Mouse (Mus musculus): ENCODE measurements around the gene Cuedc2.
A peak's percentile ranks its signal among the peaks of the same experiment; 100 is the strongest.

Gene Cuedc2

DNA sequence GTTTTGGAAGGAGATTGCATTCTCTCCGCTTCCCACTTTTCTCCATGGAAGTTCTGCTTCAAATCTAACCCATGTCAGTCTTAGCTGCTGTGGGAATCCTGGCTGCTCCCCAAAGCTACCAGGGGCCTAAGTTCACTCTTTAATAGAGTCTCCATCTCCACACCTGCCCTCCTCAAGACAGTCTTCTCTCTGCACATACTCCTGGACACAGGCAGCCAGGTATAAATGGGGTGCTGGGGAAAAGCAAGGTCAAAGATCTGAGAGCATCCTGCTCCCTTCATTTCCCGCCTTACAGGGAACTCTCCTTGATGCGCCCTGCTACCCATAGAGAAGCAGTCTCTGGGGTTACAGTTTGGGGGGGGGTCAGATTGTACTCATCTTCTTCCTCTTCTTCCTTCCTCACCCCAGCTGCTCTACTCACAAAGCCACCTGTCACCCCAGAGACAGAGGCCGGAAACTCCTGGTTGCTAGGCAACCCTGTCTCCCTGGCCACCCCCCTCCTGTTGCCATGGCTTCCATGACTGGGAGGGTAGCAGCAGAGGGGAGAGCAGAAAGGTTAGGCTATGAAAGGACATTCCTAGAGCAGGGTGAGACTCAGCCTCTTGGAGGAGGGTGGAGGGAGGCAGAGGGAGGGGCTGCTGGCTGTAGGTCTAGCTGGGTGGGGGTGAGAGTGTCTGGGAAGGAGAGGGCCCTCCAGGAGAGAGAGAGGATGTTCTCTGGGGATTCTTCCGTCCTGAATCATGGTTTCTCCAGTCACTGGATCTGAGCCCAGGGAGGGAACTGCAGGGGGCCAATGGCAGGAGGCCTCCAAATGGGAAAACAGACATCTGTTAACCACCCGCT is 17.2 kb downstream of the Cuedc2 start:
- no peak for DNase-seq (ENCODE audit: low spot score)

DNA sequence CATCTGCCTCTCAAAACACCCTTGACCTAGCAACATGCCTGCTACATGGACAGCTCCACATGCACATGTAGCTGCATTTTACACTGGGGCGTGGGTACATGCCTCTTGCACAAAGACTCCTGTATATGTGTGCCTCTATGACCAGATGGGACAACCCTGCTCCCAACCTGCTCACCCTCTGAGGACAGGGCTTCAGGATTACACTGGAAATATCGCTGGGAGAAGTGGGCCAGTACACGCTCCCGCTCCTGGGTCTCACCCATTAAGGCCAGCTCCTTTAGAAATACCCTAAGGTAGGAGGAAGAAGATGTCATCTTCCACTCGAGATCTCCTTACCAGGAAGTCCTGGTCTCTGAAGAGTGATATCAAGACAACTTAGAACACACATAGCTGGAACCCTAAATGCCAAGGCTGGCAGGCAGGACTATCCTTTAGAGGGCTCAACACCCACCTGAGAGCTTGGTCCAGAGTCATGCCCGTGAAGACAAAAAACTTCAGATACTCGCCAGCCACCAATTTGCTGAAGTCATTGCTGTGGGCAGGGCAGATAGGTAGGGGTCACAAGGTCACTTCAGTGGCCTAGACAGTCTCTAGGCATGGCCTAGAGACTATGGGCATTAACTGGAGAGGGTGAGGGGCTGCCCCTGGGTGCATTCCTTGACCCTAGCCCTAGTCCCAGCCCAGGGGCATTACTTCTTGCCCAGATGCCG is 18.3 kb downstream of the Cuedc2 start:
- DNase-seq (ENCODE audit: low spot score): no peak

DNA sequence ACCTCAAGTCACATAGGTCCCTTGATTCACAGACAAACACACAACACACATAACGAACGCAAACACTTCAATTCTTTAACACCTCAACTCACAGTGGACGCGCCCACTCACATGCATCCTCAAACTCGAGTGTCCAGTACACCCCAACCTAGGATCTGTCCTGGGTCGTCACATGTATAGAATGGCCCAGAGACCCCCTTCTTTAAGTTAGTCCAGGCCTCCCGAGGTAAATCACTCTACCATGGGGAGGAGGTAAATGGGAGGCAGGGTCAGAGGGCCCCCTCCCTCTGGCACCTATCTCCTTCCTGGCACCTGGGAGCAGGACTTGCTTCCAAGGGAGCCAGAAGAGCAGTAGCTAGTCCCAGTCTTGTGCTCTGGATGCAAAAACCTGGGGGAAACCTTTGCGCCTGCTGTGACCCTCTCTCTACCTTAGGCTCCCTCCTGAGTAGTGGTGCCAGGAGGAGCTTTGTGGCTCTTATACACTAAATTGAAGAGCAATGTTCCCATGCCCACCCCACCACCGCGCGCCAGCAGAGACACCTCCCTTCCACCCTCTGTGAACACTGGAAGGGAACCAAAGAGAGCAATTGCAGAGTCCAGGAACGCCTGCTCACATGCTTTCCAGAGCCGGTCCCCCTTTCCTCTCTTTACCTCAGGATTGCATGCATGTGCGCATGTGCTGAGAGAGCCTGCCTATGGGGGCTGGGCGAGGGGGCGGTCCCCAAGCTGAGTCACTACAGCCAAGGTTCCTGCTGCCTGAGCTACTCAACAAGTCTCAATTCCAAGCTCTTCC is 19.7 kb downstream of the Cuedc2 start:
- no peak for DNase-seq (ENCODE audit: low spot score)

DNA sequence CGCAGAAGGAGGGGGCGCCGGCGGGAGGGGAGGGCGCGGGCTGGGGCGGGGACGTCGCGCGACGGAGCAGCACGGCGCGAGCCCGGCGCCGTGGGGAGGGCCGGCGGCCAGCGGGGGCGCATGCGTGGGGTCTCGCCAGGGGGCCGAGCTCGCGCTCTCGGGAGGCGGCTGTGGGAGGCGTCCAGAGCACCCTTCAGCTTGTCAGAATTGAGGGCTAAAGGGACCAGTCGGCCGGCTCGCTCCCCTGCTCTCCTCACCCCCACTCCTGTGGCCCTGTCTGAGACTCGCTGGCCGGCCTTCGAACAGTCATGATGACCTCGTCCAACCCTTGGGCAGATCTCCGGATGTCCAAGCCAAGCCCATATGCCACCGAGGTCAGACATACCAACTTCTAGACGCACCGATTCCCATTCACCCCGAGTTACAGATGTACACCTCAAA is 20.5 kb downstream of the Cuedc2 start:
- DNase-seq (ENCODE audit: low spot score): no peak

DNA sequence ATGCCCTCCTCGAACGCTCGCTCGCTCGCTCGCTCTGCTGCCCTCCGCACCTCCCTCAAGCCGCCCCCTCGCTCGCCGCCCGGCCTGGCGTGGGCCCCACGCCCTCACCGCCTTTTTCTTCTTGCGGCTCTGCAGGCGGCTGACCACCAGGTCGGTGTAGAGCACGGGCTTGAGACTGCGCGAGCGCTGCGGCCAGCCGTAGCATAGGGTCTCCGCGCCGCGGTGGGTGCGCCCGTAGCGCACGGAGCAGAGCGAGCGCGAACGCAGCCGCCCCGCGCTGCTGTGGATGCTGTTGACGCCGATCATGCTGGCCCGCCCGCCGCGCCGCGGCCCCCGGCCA is 21.0 kb downstream of the Cuedc2 start:
- no peak for DNase-seq (ENCODE audit: low spot score)

DNA sequence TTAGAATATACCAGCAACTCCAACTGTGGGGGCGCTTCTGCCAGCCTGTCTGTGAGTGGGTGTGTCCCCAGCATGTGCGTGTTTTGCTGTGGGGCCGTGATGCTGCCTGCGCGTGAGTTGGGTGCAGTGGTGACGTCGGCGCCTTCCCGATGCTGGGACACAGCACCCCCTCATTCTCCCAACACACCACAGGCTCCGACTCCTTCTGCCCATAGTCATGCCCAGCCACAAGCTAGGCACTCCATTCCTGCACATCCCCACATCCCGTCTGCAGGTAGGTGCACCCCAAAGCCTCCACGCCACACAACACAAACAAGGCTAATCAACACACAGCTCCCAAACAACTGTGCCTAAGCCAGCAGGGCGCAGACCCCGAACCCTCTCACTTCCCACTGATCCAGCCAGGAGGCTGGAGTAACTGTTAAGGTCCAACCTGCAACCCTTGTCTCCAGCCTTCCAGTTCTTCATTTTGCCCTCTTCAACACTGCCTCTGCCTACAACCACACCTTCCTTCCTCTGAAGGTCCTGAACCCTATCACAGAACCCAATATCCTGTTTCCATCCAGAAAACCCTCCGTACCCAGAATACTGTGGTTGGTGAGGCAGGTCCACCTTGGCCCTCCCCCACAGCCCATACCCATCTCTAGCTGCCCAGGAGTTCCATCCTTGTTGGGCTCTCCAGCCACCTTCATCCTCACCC is 21.5 kb downstream of the Cuedc2 start:
- DNase-seq (ENCODE audit: low spot score): no peak

DNA sequence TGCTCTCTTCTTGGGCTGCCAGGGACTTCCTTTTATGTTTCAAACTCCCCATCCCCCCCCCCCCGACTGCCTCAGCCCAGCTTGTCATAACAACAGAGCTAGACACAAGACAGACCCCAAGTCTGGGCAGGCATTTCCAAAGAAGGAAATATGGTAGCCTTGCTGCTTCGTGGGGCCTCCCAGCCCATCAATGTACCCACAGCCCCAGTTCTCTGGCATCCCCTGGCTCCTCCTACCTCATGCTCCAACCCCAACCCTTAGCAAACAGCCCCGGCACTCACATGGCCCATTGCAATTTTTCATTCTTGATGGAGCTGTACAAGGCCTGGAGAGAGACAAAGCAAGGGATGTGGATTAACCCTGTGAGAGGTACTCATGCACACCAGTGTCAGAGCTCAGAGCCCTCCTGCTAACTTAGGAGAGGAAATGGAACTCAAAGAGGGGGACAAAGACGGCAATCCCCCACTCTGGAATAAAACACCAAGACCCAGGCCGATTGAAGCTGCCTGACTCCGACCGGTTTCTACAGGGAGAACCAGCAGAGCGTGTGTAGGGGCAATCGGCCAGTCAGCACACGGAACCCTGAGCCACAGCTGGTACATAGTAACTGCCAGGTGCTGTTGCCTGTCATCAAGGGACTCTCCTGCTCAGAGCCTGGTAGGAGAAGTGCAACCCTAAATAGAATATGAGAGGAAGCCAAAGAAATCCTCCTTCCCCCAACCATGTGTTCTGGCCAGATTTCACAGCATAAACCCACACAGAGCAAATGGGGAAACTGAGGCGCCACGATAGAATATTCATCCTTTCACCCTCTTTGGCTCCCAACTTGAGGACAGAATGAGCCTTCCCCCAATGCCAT is 22.5 kb downstream of the Cuedc2 start:
- DNase-seq (ENCODE audit: low spot score): no peak

DNA sequence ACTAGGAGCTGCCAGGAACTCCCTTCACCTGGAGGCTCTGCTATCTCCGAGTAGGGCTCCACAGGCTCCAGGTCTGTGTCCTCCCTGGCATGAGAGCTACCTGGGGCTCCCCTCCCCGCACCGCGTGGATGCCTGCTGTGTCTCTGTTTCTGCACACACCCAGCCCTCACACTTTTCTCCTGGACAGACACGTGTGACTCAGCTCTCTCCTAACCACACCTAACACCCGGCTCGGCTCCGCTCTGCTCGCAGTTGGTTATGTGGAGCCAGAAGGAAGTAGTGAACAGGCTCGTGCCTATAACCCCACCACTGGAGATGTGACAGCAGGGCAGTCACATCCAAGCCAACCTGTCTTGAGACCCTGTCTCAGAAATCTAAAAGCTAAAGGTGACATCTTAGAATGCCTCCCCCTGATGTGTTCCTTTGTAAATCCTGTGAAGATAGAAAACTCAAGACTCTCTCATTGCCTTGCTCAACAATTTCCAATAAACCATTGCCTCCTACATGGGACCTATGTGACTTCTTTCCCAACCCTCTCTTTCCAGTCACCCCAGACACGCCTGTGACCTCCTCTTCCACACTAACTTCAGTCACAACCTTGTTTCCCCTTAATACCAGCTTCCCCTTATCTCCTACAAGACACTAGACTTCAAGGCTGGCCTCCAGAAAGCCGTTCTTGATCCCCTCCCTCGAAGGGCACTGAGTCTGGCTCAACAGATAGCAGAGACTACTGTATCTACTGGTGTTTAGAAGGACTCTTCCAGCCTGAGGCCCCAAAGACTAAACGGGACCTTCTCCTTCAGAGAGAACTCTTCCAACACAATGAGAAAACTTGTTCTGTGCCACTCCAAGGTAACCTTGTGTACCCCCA is 23.4 kb downstream of the Cuedc2 start:
- peak; percentile 86 for DNase-seq (ENCODE audit: low spot score)

DNA sequence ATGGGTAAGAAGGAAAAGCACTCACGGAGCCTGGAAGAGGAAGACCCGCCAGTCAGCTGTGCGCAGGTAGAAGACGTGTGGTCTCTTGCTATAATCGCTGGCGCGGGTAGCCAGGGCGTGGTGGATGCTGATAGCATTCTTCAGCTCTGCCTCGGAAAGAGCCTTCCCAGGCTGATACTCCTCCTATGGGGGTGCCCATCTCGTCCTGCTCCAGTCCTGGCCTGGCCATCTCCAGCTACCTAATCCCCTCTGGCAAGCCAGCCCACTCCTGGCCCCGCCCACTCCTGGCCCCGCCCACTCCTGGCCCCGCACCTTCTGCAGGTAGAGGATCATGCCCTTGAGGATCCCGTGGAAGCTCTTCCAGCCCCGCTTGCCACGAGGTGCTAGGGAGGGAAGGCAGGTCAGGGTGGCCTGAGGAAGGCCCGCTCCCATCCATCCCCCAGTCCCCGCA is 24.3 kb downstream of the Cuedc2 start:
- DNase-seq (ENCODE audit: low spot score): no peak

DNA sequence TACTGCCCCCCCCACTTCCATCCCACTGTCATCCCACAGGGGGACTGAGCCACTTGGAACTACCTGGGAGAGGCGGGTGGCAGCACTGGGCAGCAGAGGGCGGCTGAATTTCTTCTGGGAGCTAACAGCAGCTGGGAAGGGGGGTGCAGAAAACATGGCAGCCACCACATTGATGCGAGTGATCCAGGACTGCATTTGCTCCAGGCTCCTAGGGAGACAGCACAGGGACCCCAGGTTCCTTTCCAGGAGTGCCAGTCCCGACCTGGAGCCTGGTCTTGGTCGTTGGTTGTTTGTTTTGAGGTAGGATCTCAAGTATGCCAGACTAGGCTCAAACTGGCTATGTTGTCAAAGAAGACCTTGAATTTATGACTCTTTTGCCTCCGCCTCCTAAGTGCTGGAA is 24.9 kb downstream of the Cuedc2 start:
- no peak for DNase-seq (ENCODE audit: low spot score)

DNA sequence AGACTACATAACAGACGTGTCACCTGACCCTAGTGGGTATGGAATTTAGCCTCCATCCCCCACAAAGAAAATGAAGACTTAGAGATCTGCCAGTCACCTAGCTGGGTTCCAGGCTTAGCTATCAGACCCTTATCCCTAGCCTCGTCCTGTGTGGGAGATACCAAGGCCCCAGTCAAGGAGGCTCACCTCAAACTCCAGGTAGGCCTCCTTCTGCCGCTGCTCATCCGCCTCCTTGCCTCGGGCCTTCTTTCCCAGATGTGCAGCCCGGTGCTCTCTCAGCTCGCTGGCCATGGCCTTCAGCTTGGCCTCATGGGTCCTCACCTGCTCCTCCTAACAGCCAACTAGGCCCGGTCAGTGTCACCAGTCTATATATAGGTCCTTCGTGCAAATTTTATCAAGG is 25.4 kb downstream of the Cuedc2 start:
- no peak for DNase-seq (ENCODE audit: low spot score)

DNA sequence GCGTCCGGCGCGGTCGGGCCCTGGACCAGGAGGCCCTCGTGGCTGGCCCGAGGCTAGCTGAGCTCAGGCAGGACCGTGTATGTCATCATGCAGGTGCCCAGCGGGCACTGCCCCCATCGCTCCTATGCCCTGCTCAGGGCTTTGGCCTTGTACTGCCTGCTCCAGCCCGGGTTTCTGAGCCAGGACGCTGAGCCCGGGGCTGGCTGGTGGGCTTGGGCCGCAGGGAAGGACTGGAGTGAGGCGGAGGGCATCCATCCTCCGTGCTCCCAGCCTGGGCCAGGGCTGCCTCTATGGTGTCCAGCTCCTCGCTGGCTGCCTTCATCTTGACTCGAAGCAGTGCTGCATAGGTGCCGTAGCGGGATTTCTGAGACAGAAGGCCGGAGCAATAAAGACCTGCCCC is 25.9 kb downstream of the Cuedc2 start:
- no peak for DNase-seq (ENCODE audit: low spot score)

DNA sequence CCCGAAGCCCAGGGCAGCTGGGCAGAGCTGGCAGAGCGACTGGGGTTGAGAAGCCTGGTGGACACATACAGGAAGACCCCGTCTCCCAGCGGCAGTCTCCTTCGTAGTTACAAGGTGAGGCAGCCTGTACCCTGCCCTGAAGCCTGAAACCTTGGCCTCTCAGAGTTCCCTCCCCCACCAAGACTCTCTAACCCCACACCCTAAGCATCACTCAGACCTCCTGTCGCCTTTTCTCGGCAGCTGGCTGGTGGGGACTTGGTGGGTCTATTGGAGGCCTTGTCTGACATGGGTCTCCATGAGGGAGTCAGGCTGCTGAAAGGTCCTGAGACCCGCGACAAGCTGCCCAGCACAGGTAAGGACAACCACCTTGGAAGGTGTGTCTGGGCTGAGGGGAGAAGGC is 27.2 kb downstream of the Cuedc2 start:
- DNase-seq (ENCODE audit: low spot score): no peak

DNA sequence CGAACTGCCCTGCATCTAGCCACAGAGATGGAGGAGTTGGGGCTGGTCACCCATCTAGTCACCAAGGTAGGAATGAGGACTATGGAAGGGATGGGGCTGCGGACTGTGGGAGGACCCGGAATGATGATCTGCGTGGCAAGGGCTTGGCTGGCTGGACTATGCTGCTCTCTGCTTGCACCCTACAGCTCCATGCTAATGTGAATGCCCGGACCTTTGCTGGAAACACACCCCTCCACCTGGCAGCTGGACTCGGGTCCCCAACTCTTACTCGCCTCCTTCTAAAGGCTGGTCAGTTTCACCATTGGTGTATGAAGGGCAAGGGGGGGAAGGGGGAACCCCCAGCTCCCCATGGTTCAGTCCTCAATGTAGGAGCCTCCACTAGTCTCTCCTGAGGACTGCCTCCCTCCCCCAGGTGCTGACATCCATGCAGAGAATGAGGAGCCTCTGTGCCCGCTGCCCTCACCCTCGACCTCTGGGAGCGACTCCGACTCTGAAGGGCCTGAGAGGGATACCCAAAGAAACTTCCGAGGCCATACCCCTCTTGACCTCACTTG is 28.1 kb downstream of the Cuedc2 start:
- DNase-seq (ENCODE audit: low spot score): no peak

DNA sequence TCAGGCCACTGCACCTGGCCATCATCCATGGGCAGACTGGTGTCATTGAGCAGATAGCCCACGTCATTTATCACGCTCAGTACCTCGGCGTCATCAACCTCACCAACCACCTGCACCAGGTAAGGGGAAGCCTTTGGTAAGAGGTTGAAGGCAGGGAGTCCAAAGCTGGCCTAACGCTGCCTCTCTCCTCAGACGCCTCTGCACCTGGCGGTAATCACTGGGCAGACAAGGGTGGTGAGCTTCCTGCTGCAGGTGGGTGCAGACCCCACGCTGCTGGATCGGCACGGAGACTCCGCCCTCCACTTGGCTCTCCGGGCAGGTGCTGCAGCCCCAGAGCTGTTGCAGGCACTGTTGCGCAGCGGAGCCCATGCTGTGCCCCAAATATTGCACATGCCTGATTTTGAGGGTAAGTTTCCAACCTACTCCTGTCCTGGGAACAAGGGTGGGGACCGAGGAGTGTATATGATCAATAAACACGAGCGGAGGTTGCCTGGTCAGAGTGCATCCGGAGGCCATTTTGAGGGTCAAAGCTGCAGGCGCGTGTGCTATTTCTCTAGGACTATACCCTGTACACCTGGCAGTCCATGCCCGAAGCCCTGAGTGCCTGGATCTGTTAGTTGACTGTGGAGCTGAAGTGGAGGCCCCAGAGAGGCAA is 28.7 kb downstream of the Cuedc2 start:
- DNase-seq (ENCODE audit: low spot score): no peak

DNA sequence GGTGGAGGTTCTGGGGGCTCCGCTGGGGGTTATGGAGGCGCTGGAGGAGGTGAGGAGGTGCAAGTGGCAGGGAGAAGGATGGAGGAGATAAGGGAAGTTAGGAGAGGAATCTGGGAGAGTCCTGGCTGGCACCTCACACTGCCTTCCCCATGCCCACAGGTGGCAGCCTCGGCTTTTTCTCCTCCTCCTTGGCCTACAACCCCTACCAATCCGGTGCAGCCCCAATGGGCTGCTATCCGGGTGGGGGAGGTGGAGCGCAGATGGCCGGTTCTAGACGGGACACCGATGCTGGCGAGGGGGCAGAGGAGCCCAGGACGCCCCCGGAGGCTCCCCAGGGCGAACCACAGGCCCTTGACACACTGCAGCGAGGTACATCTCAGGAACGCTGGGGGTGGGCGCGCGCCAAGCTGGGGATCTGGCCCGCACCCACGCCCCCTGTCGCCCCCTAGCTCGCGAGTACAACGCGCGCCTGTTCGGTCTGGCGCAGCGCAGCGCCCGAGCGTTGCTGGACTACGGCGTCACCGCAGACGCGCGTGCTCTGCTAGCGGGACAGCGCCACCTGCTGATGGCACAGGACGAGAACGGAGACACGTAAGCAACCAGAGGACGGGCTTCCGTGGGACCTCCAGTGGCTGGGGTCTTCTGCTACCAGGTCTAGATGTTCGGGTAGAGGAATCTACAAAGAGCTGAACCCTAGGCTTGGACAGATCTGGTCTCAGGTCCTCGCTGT is 29.6 kb downstream of the Cuedc2 start:
- DNase-seq (ENCODE audit: low spot score): peak; percentile 74

DNA sequence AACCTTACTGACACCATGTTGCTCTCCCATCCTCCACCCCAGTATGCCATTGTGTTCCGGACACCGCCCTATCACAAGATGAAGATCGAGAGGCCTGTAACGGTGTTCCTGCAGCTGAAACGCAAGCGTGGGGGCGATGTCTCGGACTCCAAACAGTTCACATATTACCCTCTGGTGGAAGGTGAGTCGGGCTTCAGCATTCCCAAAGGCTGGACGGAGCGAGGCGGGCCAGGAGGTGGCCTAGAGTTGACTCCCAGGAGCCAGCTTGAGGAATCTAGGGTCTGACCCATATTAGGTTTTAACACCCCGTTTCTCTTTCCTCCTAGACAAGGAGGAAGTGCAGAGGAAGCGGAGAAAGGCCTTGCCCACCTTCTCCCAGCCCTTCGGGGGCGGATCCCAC is 30.2 kb downstream of the Cuedc2 start:
- no peak for DNase-seq (ENCODE audit: low spot score)

DNA sequence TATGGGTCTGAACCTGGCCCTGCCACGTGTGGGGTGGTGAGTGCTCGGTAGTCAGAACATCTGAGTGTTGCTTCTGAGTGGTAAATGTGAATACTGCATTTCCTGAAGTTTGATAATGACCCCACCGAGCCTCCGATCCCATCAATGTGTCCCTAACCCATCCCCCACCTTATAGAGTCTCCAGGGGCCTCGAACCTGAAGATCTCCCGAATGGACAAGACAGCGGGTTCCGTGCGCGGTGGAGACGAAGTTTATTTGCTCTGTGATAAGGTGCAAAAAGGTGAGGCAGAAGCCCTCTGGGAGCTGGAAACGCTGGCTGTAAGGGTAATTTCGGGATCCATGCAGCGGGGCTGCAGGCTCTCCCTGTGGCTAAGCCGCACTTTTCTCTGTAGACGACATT is 30.7 kb downstream of the Cuedc2 start:
- no peak for DNase-seq (ENCODE audit: low spot score)

Data from c-Kit-positive CD71-positive TER-119-positive erythroid progenitor cells, embryonic 14.5 days (primary cell).